Mouse (Mus musculus) c-Kit-negative CD71-positive TER-119-positive erythroid progenitor cells, embryonic 14.5 days (primary cell): ENCODE data around the gene Sox30.
A peak's percentile ranks its signal among the peaks of the same experiment; 100 is the strongest.

ENCODE experiments used
- DNase-seq: peaks from one replicate; pipeline ENCODE4 v3.0.0-alpha.2; 2013; ENCODE audit warnings: low read depth, low spot score

The Sox30 gene

DNA sequence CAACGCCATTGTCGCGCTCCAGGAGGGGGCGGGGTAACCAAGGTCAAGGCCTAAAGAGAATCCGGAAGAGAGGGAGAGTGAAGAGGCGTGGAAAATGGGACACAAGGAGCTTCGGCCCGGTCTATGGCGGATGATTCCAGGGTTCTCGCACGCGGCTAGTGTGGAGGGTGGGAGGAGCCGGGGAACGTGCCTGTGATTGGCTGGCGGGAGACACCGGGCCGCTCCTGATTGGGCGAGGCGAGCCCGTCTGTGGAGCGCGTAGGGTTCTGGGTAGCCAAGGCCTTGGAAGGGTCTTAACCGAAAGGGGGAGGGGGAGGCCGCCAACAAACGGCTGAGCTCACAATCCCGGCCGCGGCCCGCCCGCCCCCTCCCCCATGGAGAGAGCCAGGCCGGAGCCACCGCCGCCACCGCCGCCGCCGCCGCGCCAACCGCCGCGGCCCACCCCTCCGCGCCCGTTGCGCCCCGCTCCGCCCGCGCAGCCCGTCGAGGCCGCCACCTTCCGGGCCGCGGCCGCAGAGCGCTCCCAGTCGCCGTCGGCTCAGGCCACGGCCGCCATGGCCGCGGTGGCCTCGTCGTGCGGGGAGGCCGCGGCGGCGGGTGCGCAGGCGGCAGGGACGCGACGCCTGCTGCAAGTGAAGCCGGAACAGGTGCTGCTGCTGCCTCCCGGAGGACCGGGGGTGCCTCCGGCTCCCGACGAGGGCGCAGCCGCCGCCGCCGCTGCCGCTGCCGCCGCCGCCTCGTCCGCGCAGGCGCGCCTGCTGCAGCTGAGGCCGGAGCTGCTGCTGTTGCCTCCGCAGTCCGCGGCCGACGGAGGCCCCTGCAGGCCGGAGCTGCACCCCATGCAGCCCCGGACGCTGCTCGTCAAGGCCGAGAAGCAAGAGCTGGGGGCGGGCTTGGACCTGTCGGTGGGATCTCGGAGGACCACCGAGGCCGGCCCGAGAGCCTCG, at the start of gene Sox30:
TSS of gene Sox30 (plus strand) at position 365 of the 947 bp plus-strand sequence.
- no peak for DNase-seq

DNA sequence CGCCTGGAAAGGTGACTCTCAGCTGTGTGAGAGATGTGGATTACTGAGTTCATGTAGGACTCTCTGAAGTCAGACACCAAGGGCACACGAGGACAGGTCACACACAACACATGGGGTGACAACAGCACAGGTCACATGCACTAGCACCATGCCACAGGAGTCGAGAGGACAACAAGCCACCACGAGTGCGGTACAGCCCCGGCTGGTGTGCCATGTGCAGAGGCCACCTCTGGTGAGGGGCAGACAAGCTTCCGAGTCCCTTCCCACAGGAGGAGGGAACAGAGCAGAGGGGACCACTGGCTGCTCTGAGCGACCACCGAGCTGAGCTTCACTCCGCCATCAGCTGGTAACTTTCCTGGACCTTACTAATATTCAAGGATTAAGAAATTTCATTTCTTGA, 47.3 kb upstream of the Sox30 start:
- DNase-seq: no peak

GRCm38 (mm10) chr11:45937478-45937877, 42.6 kb upstream of the Sox30 start:
- no peak for DNase-seq

GRCm38 (mm10) chr11:45938917-45939316, 41.2 kb upstream of the Sox30 start:
- no peak for DNase-seq

DNA sequence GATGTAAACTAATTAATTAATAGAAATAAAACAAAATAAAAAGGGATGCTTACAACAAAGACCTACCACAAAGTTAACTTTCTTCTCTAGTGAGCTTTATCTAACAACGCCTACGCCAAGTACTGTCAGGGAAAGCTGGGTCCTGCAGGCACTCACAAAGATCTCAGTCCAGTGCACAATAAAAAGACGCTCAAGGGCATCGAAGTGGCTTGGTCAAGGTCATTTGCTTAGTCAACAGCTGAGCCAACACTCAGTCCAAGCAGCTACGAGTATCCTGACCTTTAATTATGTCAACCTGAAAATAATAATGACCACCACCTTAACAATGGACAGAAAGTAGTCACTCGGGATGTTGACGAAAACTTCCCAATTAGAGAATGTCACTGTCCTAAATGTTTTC, 37.8 kb upstream of the Sox30 start:
- DNase-seq: no peak

- DNase-seq: no peak
These were observed 36.9 kb upstream of the Sox30 start for GRCm38 (mm10) chr11:45943108-45943705.

DNA sequence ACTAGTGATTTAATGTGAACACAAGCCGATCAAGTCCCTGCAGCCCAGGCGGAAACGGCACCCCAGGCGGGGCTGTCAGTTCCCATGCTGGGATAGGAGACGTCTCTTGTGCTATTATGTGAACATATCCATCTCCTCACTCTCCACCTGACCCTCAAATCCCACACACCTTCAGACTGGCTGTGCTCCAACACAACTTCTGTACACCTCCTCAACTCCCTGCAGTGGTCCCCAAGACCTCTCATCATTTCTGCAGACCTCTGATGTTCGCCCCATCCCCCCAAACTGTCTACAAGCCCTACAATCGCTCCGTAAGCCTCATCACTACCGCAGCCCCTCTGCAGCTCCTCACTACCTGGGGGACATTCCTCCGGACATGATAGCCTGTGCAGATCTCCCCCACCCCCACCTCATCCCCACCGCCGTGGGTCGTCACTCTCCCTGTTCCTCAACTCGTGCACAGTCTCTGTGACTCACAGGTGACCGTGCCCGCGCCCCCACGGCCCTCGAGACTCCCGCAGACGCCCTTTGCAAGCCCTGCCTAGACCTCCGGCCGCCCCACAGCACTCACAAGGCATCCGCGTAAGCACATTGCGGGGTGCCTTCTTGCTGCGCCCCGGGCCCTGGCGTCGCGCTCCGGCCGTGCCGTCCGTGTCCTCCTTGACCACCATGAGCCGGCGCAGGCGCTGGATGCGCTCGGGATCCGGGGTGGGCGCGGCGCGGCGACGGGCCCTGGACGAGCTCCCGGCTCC, 36.0 kb upstream of the Sox30 start:
- no peak for DNase-seq

- DNase-seq: peak; percentile 92
These were observed 35.4 kb upstream of the Sox30 start, which contains the start of gene Lsm11 for GRCm38 (mm10) chr11:45944643-45945156. Gene Lsm11 (minus strand): TSS chr11:45944935.

- DNase-seq: no peak
These were observed 33.3 kb upstream of the Sox30 start for GRCm38 (mm10) chr11:45946796-45947195.

DNA sequence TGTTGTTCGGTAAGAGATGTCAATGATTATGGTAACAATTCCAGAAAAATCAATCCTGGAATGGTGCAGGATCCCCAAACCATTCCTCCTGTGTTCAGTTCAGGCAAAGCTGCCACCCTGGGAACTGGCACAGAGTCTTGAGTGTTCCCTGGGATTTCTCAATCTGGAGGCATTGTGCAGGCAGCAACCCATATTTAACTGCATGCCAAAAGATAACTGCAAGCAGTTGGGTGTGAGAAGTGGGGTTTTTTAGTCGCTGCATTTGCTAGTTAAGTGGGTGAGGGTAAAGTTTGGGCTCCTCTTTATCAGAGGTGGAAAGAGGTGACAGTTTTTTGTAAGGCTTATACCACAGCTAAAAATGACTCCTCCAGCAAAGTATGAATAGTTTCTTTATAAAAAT, 32.6 kb upstream of the Sox30 start:
- no peak for DNase-seq

GRCm38 (mm10) chr11:45955127-45955627, 24.9 kb upstream of the Sox30 start, which contains the start of gene Thg1l:
Gene Thg1l (minus strand): TSS chr11:45955494.
- DNase-seq: peak; percentile 86

- DNase-seq: no peak
These were observed 20.5 kb upstream of the Sox30 start for GRCm38 (mm10) chr11:45959598-45959997.

- no peak for DNase-seq
These were observed 20.1 kb upstream of the Sox30 start for GRCm38 (mm10) chr11:45960003-45960402.

- DNase-seq: no peak
These were observed 13.2 kb upstream of the Sox30 start for GRCm38 (mm10) chr11:45966896-45967295.

- DNase-seq: no peak
These were observed 11.6 kb upstream of the Sox30 start for GRCm38 (mm10) chr11:45968466-45968865.

- DNase-seq: no peak
These were observed 6.5 kb upstream of the Sox30 start for GRCm38 (mm10) chr11:45973635-45974034.

DNA sequence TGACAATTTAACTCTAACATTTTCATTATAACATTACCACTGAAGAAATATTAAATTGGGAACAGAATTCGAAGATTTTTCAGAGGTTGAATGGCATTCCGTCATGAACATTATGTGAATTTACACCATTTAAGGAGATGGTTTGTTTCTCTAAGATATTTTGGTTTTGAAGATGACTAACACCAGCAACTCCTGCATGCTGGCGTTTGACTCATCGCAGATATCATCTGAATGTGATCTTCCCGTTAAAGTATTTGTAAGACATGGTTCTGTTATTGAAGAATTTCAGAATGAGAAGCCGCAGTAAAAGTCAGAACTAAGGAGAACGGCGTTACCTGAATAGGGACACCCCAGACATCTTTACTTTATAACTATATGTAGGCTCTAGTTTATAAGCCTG, 5.6 kb upstream of the Sox30 start:
- no peak for DNase-seq

DNA sequence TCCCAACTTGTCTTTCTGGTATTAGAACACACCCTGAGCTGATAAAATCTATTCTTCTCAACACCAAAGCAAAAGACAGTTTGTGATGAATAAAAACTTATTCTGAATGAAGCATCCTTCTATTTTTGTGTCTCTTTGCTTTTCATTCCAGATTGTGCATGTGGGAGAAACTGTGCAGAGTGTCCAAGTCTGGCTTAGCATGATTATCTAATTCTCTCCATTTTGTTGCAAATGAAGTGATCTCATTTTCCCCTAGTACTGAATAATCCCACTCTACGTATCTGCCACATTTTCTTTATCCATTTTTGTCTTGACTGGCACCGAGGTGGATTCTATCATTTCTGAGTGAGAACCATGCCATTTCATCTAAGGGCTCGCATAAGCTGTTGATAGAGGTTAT, 4.0 kb upstream of the Sox30 start:
- no peak for DNase-seq

DNA sequence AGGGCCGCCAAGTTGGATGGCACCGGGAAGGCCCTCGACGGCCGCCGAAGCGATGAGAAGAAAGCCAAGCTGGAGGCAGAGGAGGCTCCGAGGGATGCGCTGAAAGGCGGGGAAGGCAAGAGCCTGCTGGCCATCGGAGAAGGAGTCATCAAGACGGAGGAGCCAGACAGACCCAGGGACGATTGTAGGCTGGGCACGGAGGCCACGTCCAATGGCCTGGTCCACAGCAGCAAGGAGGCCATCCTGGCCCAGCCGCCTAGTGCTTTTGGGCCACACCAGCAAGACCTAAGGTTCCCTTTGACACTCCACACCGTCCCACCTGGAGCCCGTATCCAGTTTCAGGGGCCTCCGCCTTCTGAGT, 763 bp downstream of the Sox30 start:
- DNase-seq: no peak

DNA sequence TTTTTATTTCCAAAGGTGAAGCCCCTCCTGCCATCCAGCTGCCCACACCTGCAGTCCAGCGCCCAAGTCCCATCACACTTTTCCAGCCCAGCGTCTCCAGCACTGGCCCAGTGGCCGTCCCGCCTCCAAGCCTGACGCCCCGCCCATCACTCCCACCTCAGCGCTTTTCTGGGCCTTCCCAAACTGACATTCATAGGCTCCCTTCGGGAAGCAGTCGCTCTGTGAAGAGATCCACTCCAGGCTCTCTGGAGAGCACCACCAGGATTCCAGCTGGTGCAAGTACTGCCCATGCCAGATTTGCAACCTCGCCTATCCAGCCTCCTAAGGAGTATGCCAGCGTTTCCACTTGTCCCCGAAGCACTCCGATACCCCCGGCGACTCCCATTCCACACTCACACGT, 11.5 kb downstream of the Sox30 start:
- no peak for DNase-seq

- no peak for DNase-seq
These were observed 12.0 kb downstream of the Sox30 start for GRCm38 (mm10) chr11:45992087-45992486.

- peak; percentile 13 for DNase-seq
These were observed 36.0 kb downstream of the Sox30 start for GRCm38 (mm10) chr11:46016061-46016460.
